Mouse (Mus musculus) lung, adult 2 months (tissue): ENCODE measurements around the gene Gm20388.

Experiments used
- CTCF ChIP-seq: fragments of 200-500 bp; IDR thresholded peaks from 2 replicates; pipeline ENCODE4 v1.5.1; 2011; ENCODE audit warnings: mild to moderate bottlenecking, low read length, control low read depth; ENCODE audit not compliant: insufficient read depth
- POLR2A ChIP-seq: fragments of 200-500 bp; IDR thresholded peaks from 2 replicates; pipeline ENCODE4 v1.6.1; 2011; ENCODE audit warnings: low read depth, mild to moderate bottlenecking, control low read depth, low read length, borderline replicate concordance; ENCODE audit errors: extremely low read depth

DNA sequence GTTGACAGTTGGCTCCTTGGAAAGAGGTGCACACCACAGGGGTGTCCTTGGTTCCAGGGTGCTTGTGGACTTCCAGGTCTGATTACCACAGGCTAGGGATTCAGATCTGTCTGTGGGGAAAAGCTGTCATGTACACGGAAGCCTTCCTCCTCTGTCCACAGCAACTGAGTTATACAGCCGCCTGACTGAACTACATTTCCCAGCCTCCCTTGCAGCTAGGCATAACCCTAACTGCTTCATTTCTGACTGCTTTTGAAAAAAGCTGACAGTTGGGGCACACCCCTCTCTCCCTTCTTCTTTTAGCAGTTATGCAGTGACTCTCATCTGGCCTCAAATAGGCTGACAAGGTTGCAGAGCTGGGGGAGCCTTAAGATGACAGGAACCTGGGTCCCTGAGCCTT lies 901.3 kb downstream of the Gm20388 start:
- TF ChIP-seq POLR2A, result no peak
- TF ChIP-seq CTCF, result no peak
